Mouse (Mus musculus) ovary, postnatal 14 days (tissue): ENCODE data around the gene Nosip.

Source experiments
- DNase-seq: peaks from one replicate; pipeline ENCODE4 v3.0.0; 2022; ENCODE audit warnings: low spot score

Gene Nosip

GRCm38 (mm10) chr7:45058607-45059571 lies 3.3 kb upstream of the Nosip start:
- DNase-seq: no peak

- DNase-seq: no peak
Measured at GRCm38 (mm10) chr7:45060632-45061122, 1.6 kb upstream of the Nosip start.

GRCm38 (mm10) chr7:45061532-45062075 lies 625 bp upstream of the Nosip start:
- DNase-seq: no peak

- no peak for DNase-seq
Measured at GRCm38 (mm10) chr7:45067190-45067999, 5.2 kb downstream of the Nosip start.

GRCm38 (mm10) chr7:45068000-45068318 lies 5.7 kb downstream of the Nosip start:
- DNase-seq: no peak

GRCm38 (mm10) chr7:45069671-45070070 lies 7.4 kb downstream of the Nosip start:
- no peak for DNase-seq

- no peak for DNase-seq
Measured at GRCm38 (mm10) chr7:45072230-45072629, 10.0 kb downstream of the Nosip start.

- DNase-seq: no peak
Measured at GRCm38 (mm10) chr7:45073171-45073707, 11.0 kb downstream of the Nosip start.

- no peak for DNase-seq
Measured at GRCm38 (mm10) chr7:45073949-45074348, 11.7 kb downstream of the Nosip start.

GRCm38 (mm10) chr7:45075405-45075804 lies 13.2 kb downstream of the Nosip start:
- DNase-seq: no peak

GRCm38 (mm10) chr7:45076501-45076900 lies 14.3 kb downstream of the Nosip start:
- no peak for DNase-seq

GRCm38 (mm10) chr7:45077322-45077721 lies 15.1 kb downstream of the Nosip start:
- DNase-seq: no peak

- no peak for DNase-seq
Measured at GRCm38 (mm10) chr7:45077829-45078228, 15.6 kb downstream of the Nosip start.

GRCm38 (mm10) chr7:45078513-45078912 lies 16.3 kb downstream of the Nosip start:
- DNase-seq: peak; percentile 73

GRCm38 (mm10) chr7:45079856-45080255 lies 17.6 kb downstream of the Nosip start:
- DNase-seq: peak; percentile 93

GRCm38 (mm10) chr7:45081016-45081415 lies 18.8 kb downstream of the Nosip start:
- DNase-seq: no peak

- no peak for DNase-seq
Measured at GRCm38 (mm10) chr7:45082401-45083299, 20.4 kb downstream of the Nosip start.

GRCm38 (mm10) chr7:45083300-45083890 lies 21.2 kb downstream of the Nosip start:
- no peak for DNase-seq

- no peak for DNase-seq
Measured at GRCm38 (mm10) chr7:45086084-45086483, 23.9 kb downstream of the Nosip start.

- DNase-seq: no peak
Measured at GRCm38 (mm10) chr7:45088597-45088996, 26.4 kb downstream of the Nosip start.
